Mouse (Mus musculus) left cerebral cortex, postnatal 14 days (tissue): ENCODE measurements at regions not wholly inside any gene's neighbourhood (a gene's known extent, or its start where the extent isn't known, plus 50 kb on each side); places are given as distances from the start of the nearest gene placed in this dataset.
"Not testable (repeated sequence)": the region's sequence is repeated elsewhere in the genome, so short reads cannot be mapped to it uniquely, and the experiment has no call there.

Experiments
- DNase-seq, 2 experiments: peaks; one replicate each; pipeline ENCODE4 v3.0.0; 2021 to 2022; ENCODE audit warnings: low spot score in 2 of 2, mixed read lengths in 1 of 2
- intact Hi-C: fragments of 180-260 bp; cut with DNase I; formaldehyde crosslinking; loops from one replicate; pipeline ENCODE4 v1.15.1; 2025

- intact Hi-C loops = not testable (repeated sequence)
- DNase-seq = peak; percentile 4 to 49
Observed at GRCm38 (mm10) chr17:93067850-93068249, 131.0 kb upstream of the Adcyap1 start.

- no peak for DNase-seq
- intact Hi-C loops = no loop called here
Observed at GRCm38 (mm10) chr17:93068489-93068888, 130.3 kb upstream of the Adcyap1 start.

- no peak for DNase-seq
- intact Hi-C loops = no loop called here
Observed at GRCm38 (mm10) chr17:93084048-93084447, 114.8 kb upstream of the Adcyap1 start.

DNA sequence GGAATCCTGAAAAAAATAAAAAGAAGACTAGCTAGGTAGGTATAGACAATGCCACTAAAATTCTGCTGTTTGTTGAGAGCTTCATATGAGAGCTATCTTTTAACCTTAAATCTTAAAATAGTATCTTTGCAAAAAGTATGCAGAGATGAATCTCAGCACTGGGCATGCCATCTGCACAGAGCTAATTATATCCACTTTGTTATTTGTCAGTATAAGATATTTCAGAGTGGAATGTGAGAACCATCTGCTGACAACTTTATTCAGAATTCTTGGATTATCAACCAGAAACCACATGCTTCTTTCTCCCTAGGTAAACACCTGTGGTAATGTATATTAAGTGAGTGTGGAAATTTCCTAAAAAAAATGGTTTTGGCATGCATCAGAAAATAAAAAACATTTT lies 94.3 kb upstream of the Adcyap1 start:
- intact Hi-C loops = no loop called here
- DNase-seq = peak; percentile 59 to 66

DNA sequence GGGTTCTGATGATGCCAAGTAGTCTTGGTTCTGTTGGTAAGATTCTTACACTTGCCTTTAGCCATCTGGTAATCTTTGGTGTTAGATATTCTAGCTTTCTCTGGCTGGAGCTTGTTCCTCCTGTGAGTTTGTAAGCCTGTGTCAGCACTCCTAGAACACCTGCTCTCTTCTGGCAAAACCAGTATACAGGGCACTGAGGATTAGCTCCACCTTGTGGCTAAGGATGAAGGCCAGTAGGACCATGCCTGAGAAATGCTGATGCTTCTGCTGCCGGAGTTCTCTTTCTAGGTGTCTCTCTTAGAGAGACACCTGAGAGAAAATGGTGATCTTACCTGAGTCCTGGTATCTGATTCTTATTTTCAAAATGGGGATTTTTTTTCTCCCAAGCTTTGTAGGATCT lies 58.8 kb upstream of the Adcyap1 start:
- DNase-seq = peak; percentile 37 to 40
- intact Hi-C loops = no loop called here

DNA sequence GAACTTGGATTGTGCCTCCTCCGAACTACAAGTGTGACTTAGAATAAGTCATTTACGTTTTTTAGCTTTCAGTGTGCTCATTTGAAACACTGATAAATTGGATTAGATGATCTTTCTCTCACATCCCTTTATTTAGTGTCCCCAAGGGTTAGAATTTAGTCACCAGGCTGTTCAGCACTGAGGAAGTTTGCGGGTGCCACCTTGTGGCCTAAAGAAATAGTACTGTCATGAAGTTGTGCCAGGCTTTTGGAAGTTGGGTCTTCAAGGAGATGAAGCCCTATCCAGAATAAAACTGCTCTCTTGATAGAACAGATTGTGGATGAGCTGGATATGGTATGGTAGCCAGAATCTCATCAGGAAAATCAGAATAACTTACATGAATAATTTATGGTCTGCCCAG lies 57.7 kb upstream of the Adcyap1 start:
- intact Hi-C loops = no loop called here

More for the DNA sequence above, 57.7 kb upstream of the Adcyap1 start:
- DNase-seq = peak; percentile 78 to 86
